Mouse (Mus musculus) kidney, postnatal 0 days (tissue): ENCODE data around the gene Fancg. TPM values are rescaled to one million over a fixed set of nuclear protein-coding genes. Genes with fewer than 3 reads are reported as not detected.

Experiments used
- ATAC-seq: fragments of 200-750 bp; cut with Nextera tagmentation; replicated peaks from 2 replicates; pipeline ENCODE4 v1.8.0; 2017; ENCODE audit warnings: low read depth, moderate number of reproducible peaks, moderate TSS enrichment, moderate library complexity; ENCODE audit not compliant: low FRiP score
- DNase-seq: peaks from one replicate; pipeline ENCODE4 v3.0.0-alpha.2; 2016; ENCODE audit warnings: low spot score
- H3K27ac ChIP-seq: fragments of 300-500 bp; sonication (generic); 2 replicates; pipeline ENCODE4 v1.5.1; 2014; ENCODE audit warnings: mild to moderate bottlenecking
- H3K27me3 ChIP-seq: fragments of 300-500 bp; sonication (generic); 2 replicates; pipeline ENCODE4 v1.6.1; 2014; ENCODE audit warnings: low read length, mixed read lengths; ENCODE audit not compliant: insufficient read depth
- H3K36me3 ChIP-seq: fragments of 300-500 bp; sonication (generic); 2 replicates; pipeline ENCODE4 v1.6.1; 2014; ENCODE audit warnings: low read length, mixed read lengths; ENCODE audit not compliant: insufficient read depth
- H3K4me1 ChIP-seq: fragments of 300-500 bp; sonication (generic); replicated peaks from 2 replicates; pipeline ENCODE4 v1.6.1; 2014; ENCODE audit warnings: antibody characterized with exemption, low read length, mixed read lengths; ENCODE audit not compliant: insufficient read depth
- H3K4me2 ChIP-seq: fragments of 300-500 bp; sonication (generic); 2 replicates; pipeline ENCODE4 v1.6.1; 2014; ENCODE audit warnings: mild to moderate bottlenecking, low read length, moderate library complexity, mixed read lengths
- H3K4me3 ChIP-seq: fragments of 300-500 bp; sonication (generic); replicated peaks from 2 replicates; pipeline ENCODE4 v1.5.1; 2014; ENCODE audit warnings: low read depth, low read length
- H3K9ac ChIP-seq: fragments of 300-500 bp; sonication (generic); 2 replicates; pipeline ENCODE4 v1.6.1; 2014; ENCODE audit warnings: low read depth, low read length
- H3K9me3 ChIP-seq: fragments of 300-500 bp; sonication (generic); replicated peaks from 2 replicates; pipeline ENCODE4 v1.6.1; 2016; ENCODE audit warnings: low read length, inconsistent platforms, mixed read lengths
- CTCF ChIP-seq: IDR thresholded peaks from 2 replicates; pipeline ENCODE4 v1.5.1; 2016; ENCODE audit warnings: antibody characterized with exemption, low read depth, mild to moderate bottlenecking, moderate library complexity
- WGBS: fragments of 180-500 bp; shearing (Covaris S2); extraction: QIAGEN DNeasy Blood & Tissue Kit; methylation state at CpG from one replicate; pipeline ENCODE4 v1.1.7; 2014; 5-methylcytosine and 5-hydroxymethylcytosine counted together
- polyA plus RNA-seq: library from polyadenylated mRNA; unstranded; fragments of >200 nt; fragmentation: Nextera tagmentation; extraction: Ambion mirVana; gene quantifications from 2 replicates; pipeline ENCODE4 v1.2.1, GENCODE M21; 2015

The Fancg gene
- polyA plus RNA-seq, 1 experiment from 2014 or later = 7.2 TPM

DNA sequence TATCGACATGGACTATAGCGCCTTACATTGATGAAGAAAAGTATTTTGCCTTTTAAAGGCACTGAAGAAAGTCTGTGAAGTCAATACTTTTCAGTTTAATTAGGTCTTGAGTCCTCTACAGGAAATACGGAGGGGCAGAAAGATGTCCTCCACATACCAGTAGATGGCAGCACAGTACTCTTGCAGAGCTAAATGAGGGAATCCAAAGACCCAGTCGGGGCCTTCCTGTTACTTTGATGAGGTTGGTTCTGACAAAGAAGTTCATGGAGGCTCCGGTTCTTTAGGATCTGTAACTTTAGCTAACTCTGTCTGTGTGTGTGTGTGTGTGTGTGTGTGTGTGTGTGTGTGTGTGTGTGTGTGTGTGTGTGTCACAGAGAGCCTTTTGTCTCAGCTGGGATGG lies 36.9 kb upstream of the Fancg start:
- no peak for ATAC-seq
- Histone ChIP-seq H3K9me3 (no peaks in the 10 kb centered on the region), H3K4me1 (peaks cover 17% of the 10 kb centered on the region), H3K27ac (no peak overlapping the region), H3K4me3 (no peak overlapping the region), H3K27me3 (no peaks in the 10 kb centered on the region), H3K36me3 (no peaks in the 10 kb centered on the region), H3K4me2 (peak overlapping the region; percentile 13), H3K9ac (no peak overlapping the region)
- peak; percentile 97 for DNase-seq
- WGBS = 4% methylated on average over 5 of the region's 5 CpGs
- TF ChIP-seq CTCF = peak; percentile 96

DNA sequence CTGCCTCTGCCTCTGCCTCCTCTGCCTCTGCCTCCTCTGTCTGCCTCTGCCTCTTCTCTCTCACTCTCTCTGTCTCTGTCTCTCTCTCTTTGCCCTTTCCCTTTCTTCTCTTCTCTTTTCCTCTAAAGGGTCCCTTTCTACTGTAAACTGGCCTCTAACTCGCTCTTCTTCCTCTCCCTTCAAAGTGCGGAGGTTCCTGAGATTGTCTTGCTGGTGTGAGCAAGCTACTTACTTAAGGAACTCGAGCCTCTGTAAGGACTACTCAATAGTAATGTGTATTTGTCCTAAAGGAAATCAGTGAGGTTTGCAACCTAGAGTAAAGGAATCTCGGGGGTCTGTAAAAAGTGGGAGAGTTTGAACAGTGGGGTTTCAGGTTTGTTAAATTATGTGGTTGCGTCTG lies 36.3 kb upstream of the Fancg start:
- TF ChIP-seq CTCF = no peak
- ATAC-seq (no peak), DNase-seq (no peak)
- no peaks in the 10 kb centered on the region for H3K36me3 ChIP-seq
- peaks cover 17% of the 10 kb centered on the region for H3K4me1 ChIP-seq
- H3K4me2 ChIP-seq = 0 out of 2 replicates have a peak overlapping the region, but pooled peaks have one; percentile 13
- H3K9ac ChIP-seq = no peak overlapping the region
- no peak overlapping the region for H3K4me3 ChIP-seq
- H3K9me3 ChIP-seq = no peaks in the 10 kb centered on the region
- H3K27ac ChIP-seq = no peak overlapping the region
- no peaks in the 10 kb centered on the region for H3K27me3 ChIP-seq
- 56% methylated on average over 5 of the region's 5 CpGs for whole genome bisulfite sequencing

DNA sequence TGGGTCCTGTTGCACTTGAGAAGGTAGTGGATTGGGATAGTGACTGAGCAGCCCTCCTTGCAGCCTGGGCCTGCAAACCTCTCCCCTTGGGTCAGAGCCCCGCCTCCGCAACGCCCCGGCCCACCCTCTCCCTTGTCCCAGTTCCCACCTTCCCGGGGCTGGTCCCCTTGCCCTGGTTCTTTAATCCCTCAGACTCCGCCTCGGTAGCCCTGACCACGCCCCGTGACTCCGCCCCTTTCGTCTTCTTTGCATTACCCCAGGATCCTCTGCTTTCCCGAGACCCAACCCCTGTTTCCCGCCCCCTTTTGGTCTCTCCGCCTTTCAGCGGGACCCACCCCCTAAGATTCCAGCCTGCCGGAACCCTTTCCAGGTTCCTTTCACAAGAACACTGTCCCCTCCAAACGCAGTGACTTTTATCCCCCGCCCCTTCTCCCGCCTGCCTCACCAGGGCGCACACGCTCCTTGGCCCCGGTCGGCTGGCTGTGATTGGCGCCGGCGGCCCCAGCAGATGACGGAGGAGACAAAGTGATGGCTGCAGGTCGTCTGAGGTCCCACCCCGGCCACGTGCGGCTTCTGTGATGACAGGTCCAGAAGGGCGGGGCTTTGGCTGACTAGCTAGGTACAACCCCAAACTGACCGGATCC lies 35.5 kb upstream of the Fancg start, which contains the start of gene Fam214b:
Gene Fam214b (minus strand): TSS at position 562 of the 644 bp plus-strand sequence.
- TF ChIP-seq CTCF = peak; percentile 33; the same call in 1 of the 2 replicates
- Histone ChIP-seq H3K4me3 (peak within 1 kb of the TSS; percentile 36), H3K36me3 (no peaks in the 10 kb centered on the region), H3K9ac (peak within 1 kb of the TSS; percentile 55), H3K9me3 (no peaks in the 10 kb centered on the region), H3K27ac (peak within 1 kb of the TSS; percentile 81), H3K4me1 (peaks cover 17% of the 10 kb centered on the region), H3K4me2 (peak within 1 kb of the TSS; percentile 82), H3K27me3 (no peaks in the 10 kb centered on the region)
- DNase-seq (peak; percentile 99), ATAC-seq (peak; percentile 96)
- under 1% methylated on average over 33 of the region's 33 CpGs for WGBS

DNA sequence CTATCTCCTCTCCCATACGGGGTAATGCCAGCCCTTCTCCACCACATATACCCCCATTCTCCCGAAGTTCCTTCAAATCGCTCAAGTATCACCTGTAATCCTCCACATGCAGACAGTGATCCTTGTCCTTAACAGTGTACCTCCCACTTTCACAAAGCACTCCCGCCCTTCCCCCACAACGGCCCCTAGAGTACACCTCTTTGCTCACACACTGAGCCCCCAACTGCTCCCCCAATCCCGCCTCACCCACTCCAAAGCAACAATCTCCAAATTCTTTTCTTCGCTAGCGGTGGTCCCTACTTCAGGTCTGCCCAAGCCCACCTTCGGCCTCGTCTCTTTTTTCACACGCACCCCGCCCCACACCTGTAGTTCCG lies 35.0 kb upstream of the Fancg start:
- WGBS = 5% methylated on average over 13 of the region's 13 CpGs
- Histone ChIP-seq H3K9me3 (no peaks in the 10 kb centered on the region), H3K27me3 (no peaks in the 10 kb centered on the region), H3K4me1 (peaks cover 17% of the 10 kb centered on the region), H3K4me2 (peak overlapping the region; percentile 82), H3K27ac (peak overlapping the region; percentile 81), H3K36me3 (no peaks in the 10 kb centered on the region), H3K9ac (peak overlapping the region; percentile 55), H3K4me3 (peak overlapping the region; percentile 36)
- DNase-seq = no peak
- peak; percentile 10 for ATAC-seq
- TF ChIP-seq CTCF = no peak

DNA sequence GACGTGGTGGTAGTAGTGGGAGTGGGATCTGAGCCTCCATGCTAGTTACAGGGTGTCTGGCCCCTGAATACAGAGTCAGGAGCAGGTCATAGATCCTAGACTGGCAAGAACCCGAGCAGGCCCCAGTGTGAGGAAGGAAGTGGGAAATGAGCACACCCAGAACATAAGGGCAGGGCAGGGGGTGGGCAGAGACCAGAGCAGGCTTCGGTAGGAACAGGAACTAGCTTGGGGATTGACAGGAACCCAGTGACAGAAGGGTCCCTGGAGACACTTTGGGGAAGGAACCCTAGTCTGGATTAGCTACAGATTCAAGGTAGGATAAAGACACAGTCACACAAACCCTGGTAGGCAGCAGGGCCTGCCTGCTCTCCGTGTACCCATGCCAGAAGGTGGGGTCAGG lies 34.4 kb upstream of the Fancg start:
- H3K36me3 ChIP-seq = no peaks in the 10 kb centered on the region
- TF ChIP-seq CTCF = no peak
- ATAC-seq (no peak), DNase-seq (peak; percentile 46)
- H3K27ac ChIP-seq = peak overlapping the region; percentile 81
- H3K4me1 ChIP-seq = peaks cover 17% of the 10 kb centered on the region
- 17% methylated on average over 4 of the region's 4 CpGs for WGBS
- H3K4me2 ChIP-seq = peak overlapping the region; percentile 82
- no peaks in the 10 kb centered on the region for H3K27me3 ChIP-seq
- H3K4me3 ChIP-seq = peak overlapping the region; percentile 36; the same call in 1 of the 2 replicates
- H3K9ac ChIP-seq = peak overlapping the region; percentile 55; the same call in 1 of the 2 replicates
- no peaks in the 10 kb centered on the region for H3K9me3 ChIP-seq

DNA sequence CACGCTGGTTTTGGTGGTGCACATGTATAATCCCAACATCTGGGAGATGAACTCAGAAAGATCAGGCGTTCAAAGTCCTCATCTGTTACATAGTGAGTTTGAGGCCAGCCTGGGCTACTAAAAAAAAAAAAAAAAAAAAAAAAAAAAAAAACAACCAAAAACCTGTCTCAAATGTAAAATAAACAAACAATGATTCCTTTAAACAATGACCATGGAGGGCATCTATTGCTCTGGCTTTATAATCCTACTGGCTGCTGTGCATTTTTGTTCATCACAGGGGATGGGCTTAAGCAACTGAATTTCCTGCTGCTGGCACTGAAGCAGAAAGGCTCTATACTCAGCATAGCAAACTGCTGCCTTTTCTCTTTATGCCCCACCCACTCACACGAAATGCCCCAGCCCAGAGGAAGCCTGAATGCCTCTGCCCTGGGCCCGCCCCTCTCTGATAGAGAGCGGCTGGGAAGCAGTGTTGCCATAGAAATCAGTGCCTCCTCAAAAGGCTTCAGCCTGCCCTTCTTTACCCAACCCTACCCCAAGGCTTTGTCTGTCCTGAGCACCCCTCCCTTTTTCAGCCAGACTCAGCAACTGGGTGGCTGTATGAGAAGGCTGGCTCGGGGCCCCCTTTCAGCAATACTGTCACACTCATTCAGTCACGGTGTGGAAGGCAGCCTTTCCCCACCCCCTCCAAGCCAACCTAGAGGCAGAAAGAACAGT lies 33.5 kb upstream of the Fancg start:
- ATAC-seq = no peak
- Histone ChIP-seq H3K4me2 (peak overlapping the region; percentile 82), H3K36me3 (no peaks in the 10 kb centered on the region), H3K9me3 (no peaks in the 10 kb centered on the region), H3K4me3 (no peak overlapping the region), H3K27ac (peak overlapping the region; percentile 81), H3K27me3 (no peaks in the 10 kb centered on the region), H3K9ac (0 out of 2 replicates have a peak overlapping the region, but pooled peaks have one; percentile 55), H3K4me1 (peaks cover 24% of the 10 kb centered on the region)
- 20% methylated on average over 7 of the region's 7 CpGs for WGBS
- DNase-seq = peak; percentile 84
- no peak for TF ChIP-seq CTCF
